Mouse (Mus musculus) lung, embryonic 15.5 days (tissue): Measurements from ENCODE around the gene Hadh. TPM values are rescaled to one million over a fixed set of nuclear protein-coding genes. Genes with fewer than 3 reads are reported as not detected.

Experiments used
- ATAC-seq: fragments of 200-750 bp; cut with Nextera tagmentation; 2 replicates; pipeline ENCODE4 v1.8.0; 2017; ENCODE audit warnings: moderate number of reproducible peaks, borderline replicate concordance; ENCODE audit not compliant: low FRiP score, low TSS enrichment; ENCODE audit errors: extremely low read depth
- H3K27ac ChIP-seq: fragments of 300-500 bp; sonication (generic); 2 replicates; pipeline ENCODE4 v1.5.1; 2015; ENCODE audit warnings: moderate library complexity, mild to moderate bottlenecking, inconsistent platforms
- H3K27me3 ChIP-seq: fragments of 300-500 bp; sonication (generic); 2 replicates; pipeline ENCODE4 v1.6.1; 2015; ENCODE audit warnings: inconsistent platforms
- H3K36me3 ChIP-seq: fragments of 300-500 bp; sonication (generic); 2 replicates; pipeline ENCODE4 v1.6.1; 2015; ENCODE audit warnings: inconsistent platforms
- H3K4me1 ChIP-seq: fragments of 300-500 bp; sonication (generic); 2 replicates; pipeline ENCODE4 v1.6.1; 2015; ENCODE audit warnings: inconsistent platforms
- H3K4me2 ChIP-seq: fragments of 300-500 bp; sonication (generic); 2 replicates; pipeline ENCODE4 v1.6.1; 2015; ENCODE audit warnings: inconsistent platforms, mild to moderate bottlenecking, moderate library complexity
- H3K4me3 ChIP-seq: fragments of 300-500 bp; sonication (generic); 2 replicates; pipeline ENCODE4 v1.5.1; 2015; ENCODE audit warnings: mild to moderate bottlenecking, inconsistent platforms
- H3K9ac ChIP-seq: fragments of 300-500 bp; sonication (generic); 2 replicates; pipeline ENCODE4 v1.6.1; 2015; ENCODE audit warnings: inconsistent platforms
- H3K9me3 ChIP-seq: fragments of 300-500 bp; sonication (generic); 2 replicates; pipeline ENCODE4 v1.6.1; 2016; ENCODE audit warnings: inconsistent platforms
- WGBS: fragments of 180-500 bp; shearing (Covaris S2); methylation state at CpG from one replicate; pipeline ENCODE4 v1.1.7; 2015; 5-methylcytosine and 5-hydroxymethylcytosine counted together
- polyA plus RNA-seq: library from polyadenylated mRNA; unstranded; fragments of >200 nt; fragmentation: Nextera tagmentation; extraction: Ambion mirVana; gene quantifications from 2 replicates; pipeline ENCODE4 v1.2.1, GENCODE M21; 2015

The Hadh gene
- polyA plus RNA-seq, 1 experiment from 2014 or later = 108 TPM

DNA sequence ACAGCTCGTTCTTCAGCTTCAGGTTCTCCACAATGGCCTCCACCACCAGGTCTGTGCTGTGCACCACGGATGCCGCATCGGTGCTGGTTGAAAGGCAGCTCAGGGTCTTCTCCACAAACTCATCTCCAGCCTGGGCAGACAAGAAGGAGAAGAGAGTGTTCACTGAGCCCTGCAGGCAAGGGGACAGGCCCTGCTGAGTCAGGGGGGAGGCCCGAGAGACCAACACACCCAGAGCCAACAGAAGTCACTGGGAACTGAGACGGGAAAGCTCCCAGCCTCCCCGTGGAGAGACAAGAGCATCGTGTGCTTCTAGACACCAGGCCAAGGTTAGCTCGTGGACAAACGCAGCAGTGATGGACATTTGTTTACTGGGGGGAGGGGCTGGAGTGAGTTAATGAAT, 23.5 kb downstream of the Hadh start:
- Histone ChIP-seq H3K9me3 (no peaks in the 10 kb centered on the region), H3K27me3 (no peaks in the 10 kb centered on the region), H3K9ac (no peak overlapping the region), H3K4me3 (no peak overlapping the region), H3K4me1 (0 out of 2 replicates have a peak, but pooled peaks cover 6% of the 10 kb centered on the region), H3K4me2 (no peak overlapping the region), H3K27ac (no peak overlapping the region), H3K36me3 (peaks cover 19% of the 10 kb centered on the region)
- ATAC-seq = no peak
- 69% methylated on average over 10 of the region's 10 CpGs for WGBS

GRCm38 (mm10) chr3:131247851-131248250, 24.1 kb downstream of the Hadh start:
- ATAC-seq = no peak
- WGBS = 79% methylated on average over 5 of the region's 5 CpGs
- H3K9ac ChIP-seq = no peak overlapping the region
- no peak overlapping the region for H3K27ac ChIP-seq
- no peak overlapping the region for H3K4me3 ChIP-seq
- H3K4me1 ChIP-seq = 0 out of 2 replicates have a peak, but pooled peaks cover 6% of the 10 kb centered on the region
- H3K4me2 ChIP-seq = no peak overlapping the region
- no peaks in the 10 kb centered on the region for H3K27me3 ChIP-seq
- no peaks in the 10 kb centered on the region for H3K9me3 ChIP-seq
- H3K36me3 ChIP-seq = peaks cover 25% of the 10 kb centered on the region

- no peaks in the 10 kb centered on the region for H3K27me3 ChIP-seq
- no peak overlapping the region for H3K27ac ChIP-seq
- H3K4me3 ChIP-seq = no peak overlapping the region
- peaks cover 25% of the 10 kb centered on the region for H3K36me3 ChIP-seq
- no peak overlapping the region for H3K9ac ChIP-seq
- H3K4me1 ChIP-seq = 0 out of 2 replicates have a peak, but pooled peaks cover 6% of the 10 kb centered on the region
- no peaks in the 10 kb centered on the region for H3K9me3 ChIP-seq
- WGBS = 77% methylated on average over 6 of the region's 6 CpGs
- no peak overlapping the region for H3K4me2 ChIP-seq
- ATAC-seq = no peak
Observed at GRCm38 (mm10) chr3:131247447-131247846, 24.5 kb downstream of the Hadh start.

DNA sequence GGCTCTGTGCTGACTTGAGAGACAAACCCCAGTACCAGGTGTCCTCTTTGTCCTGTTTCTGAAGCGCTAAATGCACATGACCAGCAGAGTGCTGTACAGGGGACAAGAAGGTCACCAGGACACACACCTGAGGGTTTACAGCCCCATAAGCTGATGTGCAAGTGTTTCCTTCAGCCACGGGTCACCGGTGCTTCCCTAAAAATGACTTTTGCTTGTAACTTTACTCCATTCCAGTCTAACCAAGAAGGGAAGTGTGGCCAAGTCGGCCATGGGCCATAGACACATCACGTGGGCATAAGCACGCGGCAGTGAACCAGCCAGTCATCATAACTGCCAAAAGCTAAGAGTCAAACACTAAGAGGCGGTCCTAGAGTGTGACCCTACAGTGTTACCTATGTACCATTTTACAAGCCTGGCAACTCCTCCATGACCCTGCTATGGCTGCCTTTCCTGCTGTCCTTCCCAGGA, 25.3 kb downstream of the Hadh start:
- H3K27ac ChIP-seq = no peak overlapping the region
- no peak for ATAC-seq
- H3K4me2 ChIP-seq = no peak overlapping the region
- WGBS = 88% methylated on average over 8 of the region's 8 CpGs
- peaks cover 32% of the 10 kb centered on the region for H3K36me3 ChIP-seq
- 0 out of 2 replicates have a peak, but pooled peaks cover 6% of the 10 kb centered on the region for H3K4me1 ChIP-seq
- no peak overlapping the region for H3K9ac ChIP-seq
- no peak overlapping the region for H3K4me3 ChIP-seq
- H3K27me3 ChIP-seq = no peaks in the 10 kb centered on the region
- no peaks in the 10 kb centered on the region for H3K9me3 ChIP-seq

GRCm38 (mm10) chr3:131245766-131246578, 25.9 kb downstream of the Hadh start:
- H3K9me3 ChIP-seq = no peaks in the 10 kb centered on the region
- H3K9ac ChIP-seq = no peak overlapping the region
- WGBS = 55% methylated on average over 11 of the region's 11 CpGs
- H3K4me1 ChIP-seq = 0 out of 2 replicates have a peak, but pooled peaks cover 6% of the 10 kb centered on the region
- no peak overlapping the region for H3K4me3 ChIP-seq
- no peaks in the 10 kb centered on the region for H3K27me3 ChIP-seq
- peaks cover 36% of the 10 kb centered on the region for H3K36me3 ChIP-seq
- ATAC-seq = peak; percentile 49
- H3K27ac ChIP-seq = no peak overlapping the region
- H3K4me2 ChIP-seq = no peak overlapping the region

GRCm38 (mm10) chr3:131237785-131238633, 33.9 kb downstream of the Hadh start:
- H3K9ac ChIP-seq = no peak overlapping the region
- H3K27ac ChIP-seq = no peak overlapping the region
- 56% methylated on average over 19 of the region's 19 CpGs for WGBS
- H3K4me2 ChIP-seq = no peak overlapping the region
- ATAC-seq = peak; percentile 84
- H3K9me3 ChIP-seq = no peaks in the 10 kb centered on the region
- no peaks in the 10 kb centered on the region for H3K4me1 ChIP-seq
- no peaks in the 10 kb centered on the region for H3K27me3 ChIP-seq
- H3K36me3 ChIP-seq = peaks cover 37% of the 10 kb centered on the region
- no peak overlapping the region for H3K4me3 ChIP-seq

DNA sequence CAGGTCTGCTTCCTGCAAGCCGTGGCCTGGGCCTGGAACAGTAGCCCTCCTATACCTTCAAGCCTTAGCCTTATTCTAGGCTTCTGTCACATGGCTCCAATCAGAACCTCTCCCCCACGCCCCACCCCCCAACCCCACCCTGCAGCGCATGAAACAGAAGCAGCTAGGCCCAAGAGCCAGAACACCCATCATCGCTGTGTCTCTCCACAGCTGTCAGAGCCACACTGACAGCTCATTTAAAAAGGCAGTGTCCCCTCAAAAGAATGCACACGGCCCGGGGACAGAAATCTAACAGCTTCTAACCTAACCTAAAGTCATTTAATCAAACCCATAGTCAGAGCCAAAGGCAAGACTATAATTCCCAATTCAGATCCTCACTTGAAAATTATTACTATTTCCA, 34.8 kb downstream of the Hadh start:
- ATAC-seq = peak; percentile 68
- Histone ChIP-seq H3K9ac (no peak overlapping the region), H3K9me3 (no peaks in the 10 kb centered on the region), H3K4me2 (no peak overlapping the region), H3K4me1 (no peaks in the 10 kb centered on the region), H3K36me3 (peaks cover 35% of the 10 kb centered on the region), H3K4me3 (no peak overlapping the region), H3K27me3 (no peaks in the 10 kb centered on the region), H3K27ac (no peak overlapping the region)
- 37% methylated on average over 6 of the region's 6 CpGs for WGBS

GRCm38 (mm10) chr3:131228083-131228482, 43.8 kb downstream of the Hadh start:
- 68% methylated on average over 6 of the region's 6 CpGs for WGBS
- no peaks in the 10 kb centered on the region for H3K4me1 ChIP-seq
- H3K9me3 ChIP-seq = no peaks in the 10 kb centered on the region

DNA sequence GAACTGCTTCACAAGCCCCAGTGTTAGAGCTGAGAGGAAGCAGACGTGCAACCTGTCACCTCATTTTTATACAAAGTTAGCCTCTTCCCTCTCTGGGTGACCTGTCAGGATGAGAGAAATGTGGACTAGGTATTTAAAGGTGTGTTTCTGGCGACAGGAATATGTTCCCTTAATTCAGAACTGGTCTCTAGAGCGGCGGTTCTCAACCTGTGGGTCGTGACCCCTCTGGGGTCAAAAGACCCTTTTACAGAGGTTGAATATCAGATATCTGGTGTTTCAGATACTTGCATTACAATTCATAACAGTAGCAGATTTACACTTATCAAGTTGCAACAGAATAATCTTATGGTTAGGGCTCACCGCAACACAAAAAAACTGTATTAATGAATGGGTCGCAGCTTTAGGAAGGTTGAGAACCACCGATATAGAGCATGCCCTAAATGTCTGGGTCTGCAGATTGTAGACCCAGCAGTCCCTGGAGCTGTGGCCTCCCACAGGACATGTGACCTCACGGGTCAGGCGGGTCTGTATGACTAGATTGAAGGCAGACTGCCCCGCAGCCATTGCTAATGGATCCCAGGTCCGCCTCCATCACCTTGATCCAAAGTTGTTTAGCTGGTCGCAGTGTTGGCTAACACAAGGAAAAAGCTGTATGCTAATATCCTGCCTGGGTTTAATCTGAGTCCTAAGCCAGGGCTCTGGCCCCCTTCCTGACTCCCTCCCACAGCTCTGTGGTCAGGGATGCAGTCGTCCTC, 53.1 kb downstream of the Hadh start:
- H3K27me3 ChIP-seq = no peaks in the 10 kb centered on the region
- H3K4me1 ChIP-seq = no peaks in the 10 kb centered on the region
- no peaks in the 10 kb centered on the region for H3K9me3 ChIP-seq
- H3K36me3 ChIP-seq = no peaks in the 10 kb centered on the region
- no peak for ATAC-seq
- H3K4me3 ChIP-seq = no peak overlapping the region
- H3K9ac ChIP-seq = no peak overlapping the region
- 87% methylated on average over 14 of the region's 14 CpGs for WGBS
- no peak overlapping the region for H3K27ac ChIP-seq
- H3K4me2 ChIP-seq = no peak overlapping the region

More at GRCm38 (mm10) chr3:131228083-131228482, 43.8 kb downstream of the Hadh start:
- Histone ChIP-seq H3K27ac (no peak overlapping the region), H3K4me3 (no peak overlapping the region), H3K9ac (no peak overlapping the region), H3K36me3 (peaks cover 16% of the 10 kb centered on the region), H3K27me3 (no peaks in the 10 kb centered on the region), H3K4me2 (no peak overlapping the region)
- no peak for ATAC-seq

DNA sequence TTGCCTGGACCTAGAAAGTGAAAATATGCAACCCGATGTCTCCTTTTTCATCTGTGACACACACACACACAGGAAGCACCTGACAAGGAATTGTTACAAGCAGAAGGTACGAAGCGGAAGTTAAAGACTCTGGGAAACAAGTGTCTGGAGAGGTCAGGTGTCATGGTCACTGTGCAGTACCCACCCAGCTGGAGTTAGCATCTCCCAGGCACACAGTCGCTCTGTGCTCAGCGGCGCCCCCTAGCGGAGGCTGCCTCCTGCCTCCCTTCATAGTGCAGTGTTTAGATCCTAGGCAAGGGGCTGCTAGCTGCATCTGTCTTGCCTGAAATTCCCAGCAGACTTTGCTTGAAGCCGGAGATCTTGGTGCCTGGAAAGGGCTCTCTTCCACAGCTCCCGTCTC, 57.1 kb downstream of the Hadh start:
- H3K27ac ChIP-seq = no peak overlapping the region

GRCm38 (mm10) chr3:131214060-131214658, 57.7 kb downstream of the Hadh start:
- no peaks in the 10 kb centered on the region for H3K9me3 ChIP-seq
- no peak overlapping the region for H3K9ac ChIP-seq
- WGBS = 80% methylated on average over 9 of the region's 9 CpGs
- H3K4me3 ChIP-seq = no peak overlapping the region
- ATAC-seq = no peak
- no peak overlapping the region for H3K4me2 ChIP-seq
- H3K4me1 ChIP-seq = no peaks in the 10 kb centered on the region
- H3K27me3 ChIP-seq = no peaks in the 10 kb centered on the region
- no peak overlapping the region for H3K27ac ChIP-seq
- no peaks in the 10 kb centered on the region for H3K36me3 ChIP-seq

More for the DNA sequence above, 57.1 kb downstream of the Hadh start:
- Histone ChIP-seq H3K36me3 (no peaks in the 10 kb centered on the region), H3K9me3 (no peaks in the 10 kb centered on the region), H3K9ac (no peak overlapping the region), H3K4me1 (no peaks in the 10 kb centered on the region), H3K27me3 (no peaks in the 10 kb centered on the region), H3K4me2 (no peak overlapping the region), H3K4me3 (no peak overlapping the region)
- no peak for ATAC-seq
- 62% methylated on average over 9 of the region's 9 CpGs for WGBS
